Mouse (Mus musculus): ENCODE measurements at regions not wholly inside any gene's neighbourhood (a gene's known extent, or its start where the extent isn't known, plus 50 kb on each side); places are given as distances from the start of the nearest gene placed in this dataset.

DNA sequence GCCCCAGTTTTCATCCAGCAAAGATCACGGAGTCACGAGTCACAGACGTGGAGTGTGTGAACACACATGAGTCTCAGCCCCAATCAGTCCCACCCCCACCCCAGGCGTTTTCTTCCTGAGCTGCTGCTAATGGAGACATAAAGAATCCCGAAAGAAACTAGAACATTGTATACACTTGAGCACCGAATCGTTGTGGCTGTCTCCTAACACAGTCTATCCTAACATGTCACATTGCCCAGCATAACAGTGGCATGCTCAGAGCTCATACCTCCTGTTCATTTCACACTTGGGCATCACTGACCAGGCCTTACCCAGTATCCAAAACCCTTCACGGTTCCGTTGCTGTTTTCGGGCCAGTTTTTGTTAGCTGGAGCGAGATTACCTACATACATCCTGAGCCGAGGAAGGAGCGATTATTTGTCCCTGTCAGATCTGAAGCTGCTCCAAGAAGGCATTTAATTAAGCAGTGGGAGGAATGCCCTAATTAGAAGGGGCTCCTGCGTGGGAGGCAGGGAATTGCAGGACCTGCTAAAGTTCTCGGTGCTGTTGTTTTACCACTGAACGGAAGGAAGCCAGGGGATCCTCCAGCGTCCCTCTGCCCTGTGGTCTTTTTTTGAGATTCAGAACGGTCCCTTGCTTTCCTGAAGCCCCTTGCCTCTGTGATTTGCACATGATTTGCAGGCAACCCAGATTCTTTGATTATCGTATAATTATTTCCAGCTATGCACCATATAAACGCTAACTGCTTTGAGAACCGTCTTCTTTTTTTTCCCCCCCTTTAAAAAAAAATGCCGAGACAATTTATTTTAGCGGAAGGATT lies 53.4 kb upstream of the Nap1l1 start:
- no peak for DNase-seq

DNA sequence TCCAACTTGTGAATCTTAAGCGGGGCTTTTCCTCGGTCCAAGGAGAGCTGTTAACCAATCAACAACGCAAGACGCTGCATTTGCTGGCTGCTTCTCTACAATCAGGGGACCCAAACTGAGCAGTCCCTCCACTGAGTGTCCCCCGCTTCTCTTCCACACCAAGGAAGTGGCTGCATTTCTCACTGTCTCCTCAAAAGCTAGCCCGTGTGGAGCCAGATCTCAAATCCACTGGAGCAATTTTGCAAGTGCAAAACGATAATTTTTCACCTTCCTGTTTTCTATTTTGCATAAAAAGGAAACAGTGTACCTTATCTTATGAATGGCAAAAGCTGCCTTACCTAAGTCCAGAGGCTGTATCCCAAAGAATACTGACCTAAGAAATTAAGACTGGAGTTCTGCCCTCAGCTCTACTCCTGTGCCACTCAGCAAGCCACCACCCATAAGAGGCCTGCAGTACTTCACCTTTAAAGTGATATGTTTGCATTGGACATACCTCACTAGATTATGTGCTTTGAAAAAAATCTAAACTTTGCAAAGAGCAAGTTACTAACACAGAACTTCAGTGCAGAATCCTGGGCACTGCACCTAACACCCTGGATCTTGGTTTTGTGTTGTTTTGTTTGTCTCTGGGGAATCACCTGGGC lies 52.7 kb upstream of the Nap1l1 start:
- DNase-seq = no peak

DNA sequence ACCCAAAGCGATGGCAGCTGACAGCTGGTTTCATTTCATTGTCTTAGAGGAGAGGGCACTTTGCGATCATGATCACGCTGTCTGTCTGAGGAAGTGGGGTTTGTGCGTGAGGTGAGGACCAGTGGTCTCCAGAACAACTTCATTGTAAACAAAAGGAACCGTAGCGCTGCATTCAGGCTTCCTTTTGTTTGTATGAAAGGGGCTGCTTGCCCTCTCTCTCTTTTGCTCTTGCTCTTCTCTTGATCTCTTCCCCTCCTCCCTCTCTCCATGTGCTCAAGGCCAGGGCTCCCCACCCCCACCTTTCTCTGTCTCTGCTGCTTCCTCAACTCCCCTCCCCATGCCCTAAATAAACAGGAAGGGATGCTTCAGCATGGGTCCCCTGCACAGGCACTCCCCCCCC lies 51.0 kb upstream of the Nap1l1 start:
- DNase-seq = no peak

DNA sequence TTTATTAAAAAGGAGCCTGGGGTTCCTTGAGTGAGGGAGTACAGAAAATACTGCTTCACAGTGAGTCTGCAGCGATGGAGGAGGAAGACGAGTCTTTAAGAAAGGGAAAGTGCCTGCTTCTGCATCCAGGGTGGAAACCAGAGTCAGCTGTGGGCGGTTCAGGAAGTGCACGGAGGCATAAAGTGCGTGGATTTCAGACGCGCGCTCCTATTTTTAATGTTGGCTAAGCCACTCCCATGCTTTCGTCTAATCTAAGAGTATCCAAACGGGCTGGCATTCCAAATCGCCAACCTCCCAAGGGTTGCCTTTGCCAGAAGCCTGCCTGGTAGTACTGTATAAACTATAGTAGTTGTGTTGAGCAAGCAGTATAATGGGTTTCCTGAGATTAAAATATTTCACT lies 50.4 kb upstream of the Nap1l1 start:
- no peak for DNase-seq
